Mouse (Mus musculus): ENCODE data around the gene Flot1. TPM values are rescaled to one million over a fixed set of nuclear protein-coding genes. Genes with fewer than 3 reads are reported as not detected.

The Flot1 gene
- polyA plus RNA-seq, 1 experiment from 2014 or later, result 57.0 TPM

DNA sequence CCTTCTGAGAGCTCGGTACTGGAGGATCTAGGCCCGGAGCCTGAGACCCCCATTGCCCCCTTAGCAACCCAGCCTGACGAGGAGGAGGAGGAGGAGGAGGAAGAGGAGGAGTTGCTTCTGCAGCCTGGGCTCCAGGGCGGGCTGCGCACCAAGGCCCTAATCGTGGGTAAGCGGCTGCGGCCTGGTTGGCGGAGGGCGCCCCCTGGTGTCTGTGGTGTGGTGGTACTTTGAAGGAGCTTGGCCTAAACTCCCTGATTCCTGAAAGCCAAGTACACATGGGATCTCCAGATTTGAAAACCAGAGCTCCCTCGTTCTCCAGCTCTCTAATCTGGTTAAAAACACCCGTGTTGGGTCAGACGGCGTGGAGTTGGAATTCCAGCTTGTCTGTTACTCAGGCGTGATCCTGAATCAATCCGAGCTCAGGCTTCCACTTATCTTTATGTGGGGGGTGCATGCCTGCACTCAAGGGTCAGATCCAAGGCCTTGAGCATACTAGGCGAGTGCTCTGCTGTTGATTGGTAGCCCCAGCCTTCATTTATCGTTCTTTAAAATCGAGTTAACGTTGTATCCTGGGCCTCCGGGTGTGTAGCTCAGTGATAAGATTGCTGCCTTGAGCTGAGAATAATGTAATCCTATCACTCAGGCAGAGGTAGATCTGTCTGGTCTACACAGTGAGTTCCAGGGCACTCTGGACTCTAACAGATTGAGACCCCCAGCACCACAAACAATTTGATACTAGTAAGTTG lies 50.9 kb downstream of the Flot1 start:
- Histone ChIP-seq H3K9ac (peak overlapping the region; percentile 43), H3K4me3 (no peak overlapping the region; the same call in 1 of the 2 replicates), H3K4me2 (peak overlapping the region; percentile 34), H3K27me3 (no peaks in the 10 kb centered on the region), H3K36me3 (ENCODE audit: poor library complexity, severe bottlenecking) (peaks cover 49% of the 10 kb centered on the region), H3K27ac (peak overlapping the region; percentile 35; the same call in 1 of the 2 replicates), H3K9me3 (replicated peaks) (peaks cover 4% of the 10 kb centered on the region; the same call in 1 of the 2 replicates), H3K4me1 (peaks cover 45% of the 10 kb centered on the region)
- peak; percentile 59 for ATAC-seq
- WGBS, result 32% methylated on average over 21 of the region's 21 CpGs

DNA sequence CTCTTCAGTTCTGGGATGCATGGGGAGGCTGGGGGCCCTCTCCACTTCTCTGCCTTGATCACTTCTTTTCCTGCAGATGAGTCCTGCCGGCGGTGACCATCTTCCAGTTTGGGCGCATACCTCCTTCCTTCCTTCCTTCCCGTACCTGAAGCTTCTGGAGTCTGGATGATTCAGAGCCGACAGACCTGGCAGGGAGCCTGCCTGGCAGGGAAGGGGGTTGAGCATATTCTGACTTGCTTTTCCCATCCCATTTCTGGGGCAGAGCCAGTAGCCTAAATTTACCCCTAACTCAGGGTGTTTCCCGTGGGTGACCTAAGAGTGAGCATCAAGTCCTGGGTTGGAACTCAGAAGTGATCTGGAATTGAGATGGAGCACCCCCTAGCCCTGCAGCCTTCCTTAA lies 51.7 kb downstream of the Flot1 start:
- no peak for ATAC-seq
- Histone ChIP-seq H3K4me1 (peaks cover 37% of the 10 kb centered on the region), H3K9ac (no peak overlapping the region; the same call in 1 of the 2 replicates), H3K4me2 (no peak overlapping the region), H3K27me3 (no peaks in the 10 kb centered on the region), H3K36me3 (ENCODE audit: poor library complexity, severe bottlenecking) (peaks cover 49% of the 10 kb centered on the region), H3K9me3 (replicated peaks) (peaks cover 4% of the 10 kb centered on the region; the same call in 1 of the 2 replicates), H3K27ac (no peak overlapping the region; the same call in 1 of the 2 replicates), H3K4me3 (no peak overlapping the region)
- WGBS, result 91% methylated on average over 6 of the region's 6 CpGs

DNA sequence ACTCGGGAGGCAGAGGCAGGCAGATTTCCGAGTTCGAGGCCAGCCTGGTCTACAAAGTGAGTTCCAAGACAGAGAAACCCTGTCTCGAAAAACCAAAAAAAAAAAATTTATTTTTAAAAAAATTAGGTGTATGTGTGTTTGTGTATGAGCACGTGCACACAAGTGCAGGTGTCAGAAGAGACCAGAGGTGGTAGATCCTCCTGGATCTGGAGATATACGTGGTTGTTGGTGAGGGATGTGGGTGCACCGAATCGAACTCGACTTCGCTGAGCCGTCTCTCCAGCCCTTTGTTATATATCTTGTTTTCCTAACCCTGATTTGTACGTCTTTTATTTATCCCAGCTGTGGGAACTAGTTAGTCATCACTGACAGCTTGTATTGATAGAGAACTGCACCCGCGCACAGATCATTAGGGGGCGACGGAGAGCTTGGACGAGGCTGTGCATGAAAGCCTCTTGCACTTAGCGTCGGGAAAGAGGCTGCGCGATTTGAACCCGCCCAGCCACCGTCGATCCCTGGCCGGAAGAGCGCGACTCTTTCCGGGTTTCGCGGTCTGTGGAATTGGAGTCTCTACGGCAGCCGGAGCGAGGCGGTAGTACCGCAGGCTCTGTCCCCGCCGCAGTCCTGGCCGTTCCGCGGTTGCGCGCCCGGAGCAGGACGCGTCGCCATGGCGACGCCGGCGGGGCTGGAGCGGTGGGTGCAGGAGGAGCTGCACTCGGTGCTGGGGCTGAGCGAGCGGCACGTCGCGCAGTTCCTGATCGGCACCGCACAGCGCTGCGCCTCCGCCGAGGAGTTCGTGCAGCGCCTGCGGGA lies 56.4 kb downstream of the Flot1 start, which contains the start of gene Dhx16:
Gene Dhx16, plus strand, starts transcription at position 575 of the 813 bp plus-strand sequence.
- 5% methylated on average over 66 of the region's 66 CpGs for WGBS
- H3K27ac ChIP-seq, result peak within 1 kb of the TSS; percentile 75
- H3K36me3 ChIP-seq (ENCODE audit: poor library complexity, severe bottlenecking), result peaks cover 56% of the 10 kb centered on the region
- H3K9me3 ChIP-seq (replicated peaks), result no peaks in the 10 kb centered on the region
- no peaks in the 10 kb centered on the region for H3K27me3 ChIP-seq
- peak within 1 kb of the TSS; percentile 83 for H3K9ac ChIP-seq
- H3K4me2 ChIP-seq, result peak within 1 kb of the TSS; percentile 88
- H3K4me1 ChIP-seq, result peaks cover 15% of the 10 kb centered on the region
- H3K4me3 ChIP-seq, result peak within 1 kb of the TSS; percentile 99
- ATAC-seq, result peak; percentile 94

Small RNA genes within 50 kb of the gene (microRNA-seq; reads per million reads assigned to microRNA genes)
- not detected for gene Gm28033

Other genes with a start within 250 kb of the Flot1 start
- not detected in 2 replicates for gene Sfta2, start 221.7 kb upstream of the Flot1 start, polyA plus RNA-seq (2015; fragmentation: Nextera tagmentation; extraction: Ambion mirVana)
- gene Gm9573, start 196.6 kb upstream of the Flot1 start, polyA plus RNA-seq (2015; fragmentation: Nextera tagmentation; extraction: Ambion mirVana), result not detected in 2 replicates
- gene Mucl3, start 179.5 kb upstream of the Flot1 start, polyA plus RNA-seq (2015; fragmentation: Nextera tagmentation; extraction: Ambion mirVana), result 0.06 TPM in 1 of 2 replicates, not detected in the other
- gene Vars2, start 155.6 kb upstream of the Flot1 start, polyA plus RNA-seq (2015; fragmentation: Nextera tagmentation; extraction: Ambion mirVana), result 12.7 and 17.0 TPM in 2 replicates
- gene Gtf2h4, start 149.5 kb upstream of the Flot1 start, polyA plus RNA-seq (2015; fragmentation: Nextera tagmentation; extraction: Ambion mirVana), result 36.3 and 42.6 TPM in 2 replicates
- gene Ddr1, start 118.6 kb upstream of the Flot1 start, polyA plus RNA-seq (2015; fragmentation: Nextera tagmentation; extraction: Ambion mirVana), result 153 and 169 TPM in 2 replicates
- gene Ier3, start 1.5 kb upstream of the Flot1 start, polyA plus RNA-seq (2015; fragmentation: Nextera tagmentation; extraction: Ambion mirVana), result 4.5 and 5.2 TPM in 2 replicates
- 1,790 and 1,841 TPM in 2 replicates for gene Tubb5, start 15.1 kb downstream of the Flot1 start, polyA plus RNA-seq (2015; fragmentation: Nextera tagmentation; extraction: Ambion mirVana)
- 15.1 and 18.4 TPM in 2 replicates for gene Mdc1, start 18.3 kb downstream of the Flot1 start, polyA plus RNA-seq (2015; fragmentation: Nextera tagmentation; extraction: Ambion mirVana)
- 41.3 and 47.9 TPM in 2 replicates for gene Nrm, start 38.1 kb downstream of the Flot1 start, polyA plus RNA-seq (2015; fragmentation: Nextera tagmentation; extraction: Ambion mirVana)
- gene Ppp1r18, start 42.4 kb downstream of the Flot1 start, polyA plus RNA-seq (2015; fragmentation: Nextera tagmentation; extraction: Ambion mirVana), result 20.9 and 22.7 TPM in 2 replicates
- 38.6 and 39.9 TPM in 2 replicates for gene Dhx16, start 56.6 kb downstream of the Flot1 start, polyA plus RNA-seq (2015; fragmentation: Nextera tagmentation; extraction: Ambion mirVana)
- gene 2310061I04Rik, start 74.2 kb downstream of the Flot1 start, polyA plus RNA-seq (2015; fragmentation: Nextera tagmentation; extraction: Ambion mirVana), result 31.6 and 36.6 TPM in 2 replicates
- 331 and 355 TPM in 2 replicates for gene Atat1, start 86.8 kb downstream of the Flot1 start, polyA plus RNA-seq (2015; fragmentation: Nextera tagmentation; extraction: Ambion mirVana)
- gene Mrps18b, start 93.2 kb downstream of the Flot1 start, polyA plus RNA-seq (2015; fragmentation: Nextera tagmentation; extraction: Ambion mirVana), result 57.1 and 62.2 TPM in 2 replicates
- 51.8 and 52.2 TPM in 2 replicates for gene Ppp1r10, start 93.2 kb downstream of the Flot1 start, polyA plus RNA-seq (2015; fragmentation: Nextera tagmentation; extraction: Ambion mirVana)
- 108 and 120 TPM in 2 replicates for gene Abcf1, start 146.5 kb downstream of the Flot1 start, polyA plus RNA-seq (2015; fragmentation: Nextera tagmentation; extraction: Ambion mirVana)
- 50.1 and 54.4 TPM in 2 replicates for gene Gnl1, start 156.6 kb downstream of the Flot1 start, polyA plus RNA-seq (2015; fragmentation: Nextera tagmentation; extraction: Ambion mirVana)
- 62.7 and 70.0 TPM in 2 replicates for gene Prr3, start 157.0 kb downstream of the Flot1 start, polyA plus RNA-seq (2015; fragmentation: Nextera tagmentation; extraction: Ambion mirVana)
- 6.3 and 6.5 TPM in 2 replicates for gene H2-T24, start 197.3 kb downstream of the Flot1 start, polyA plus RNA-seq (2015; fragmentation: Nextera tagmentation; extraction: Ambion mirVana)
- gene H2-T23, start 209.6 kb downstream of the Flot1 start, polyA plus RNA-seq (2015; fragmentation: Nextera tagmentation; extraction: Ambion mirVana), result 5.6 and 5.7 TPM in 2 replicates
- 4.0 TPM in 2 replicates for gene H2-T22, start 219.5 kb downstream of the Flot1 start, polyA plus RNA-seq (2015; fragmentation: Nextera tagmentation; extraction: Ambion mirVana)
- gene Gm6034, start 219.7 kb downstream of the Flot1 start, polyA plus RNA-seq (2015; fragmentation: Nextera tagmentation; extraction: Ambion mirVana), result not detected in 2 replicates
- not detected in 2 replicates for gene Gm11127, start 235.1 kb downstream of the Flot1 start, polyA plus RNA-seq (2015; fragmentation: Nextera tagmentation; extraction: Ambion mirVana)

All from forebrain, embryonic 13.5 days (tissue).